10 mouse cellular contexts compared by ENCODE assay signal in the genomic region with DNA sequence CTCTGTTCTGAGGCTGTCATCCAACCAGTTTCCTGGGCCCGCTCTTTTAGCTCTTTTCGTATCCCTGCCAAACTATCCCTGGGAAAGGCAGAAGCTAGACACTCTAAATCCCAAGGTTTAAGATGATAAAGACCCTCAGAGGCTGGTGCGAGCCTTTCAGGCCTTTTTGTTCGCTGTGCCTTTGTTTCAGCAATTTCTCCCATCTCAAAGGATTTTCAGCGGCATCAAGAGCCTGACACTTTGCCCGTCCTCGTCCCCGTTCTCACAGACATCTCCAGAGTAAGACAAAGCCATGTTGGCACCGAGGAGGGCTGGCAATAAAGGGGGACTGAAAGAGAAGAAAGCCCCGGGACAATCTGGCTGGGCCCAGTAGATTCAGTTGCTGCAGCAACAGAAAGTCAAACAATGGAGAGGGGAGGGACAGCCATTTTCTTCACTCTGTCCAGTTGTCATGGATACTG.
DNase-seq lines count a peak whose midpoint lies in the region; ATAC-seq and TF ChIP-seq lines count a peak whose summit lies in the region.
"Had no signal": no experiment of that assay in that cellular context is flagged by ENCODE, and none has a peak within 500 bp of the region (broad histone marks: within the 10 kb centered on the region; RNA-seq: fewer than 3 reads in every experiment).

No protein-coding gene starts in this region.

- no peak overlapping the region for H3K9ac ChIP-seq in neural tube, embryonic 12.5 days
- H3K9ac ChIP-seq: liver, embryonic 15.5 days had no signal

- peak overlapping the region; percentile 17; the same call in 1 of the 2 replicates for H3K27ac ChIP-seq in cortical plate, adult 2 months (ENCODE audit: insufficient read depth, low read length)
- peak overlapping the region; percentile 88 for H3K27ac ChIP-seq in forebrain, embryonic 10.5 days
- peak overlapping the region; percentile 54 for H3K27ac ChIP-seq in neural tube, embryonic 12.5 days
- H3K27ac ChIP-seq: kidney, postnatal 0 days; liver, embryonic 15.5 days had no signal

- H3K4me1 ChIP-seq in cortical plate, adult 2 months (ENCODE audit: control insufficient read depth, insufficient read depth, low read length) = peaks cover 3% of the 10 kb centered on the region
- peaks cover 34% of the 10 kb centered on the region for H3K4me1 ChIP-seq in forebrain, embryonic 10.5 days
- peaks cover 13% of the 10 kb centered on the region for H3K4me1 ChIP-seq in neural tube, embryonic 12.5 days
- H3K4me1 ChIP-seq: liver, embryonic 15.5 days had no signal

- no peak for TF ChIP-seq CTCF in cortical plate, adult 2 months (IDR thresholded peaks at IDR 0.05; ENCODE audit: extremely low read depth, insufficient read depth, low read length)

- peaks cover 5% of the 10 kb centered on the region for H3K27me3 ChIP-seq in forebrain, embryonic 10.5 days (ENCODE audit: poor library complexity, severe bottlenecking)
- no peaks in the 10 kb centered on the region for H3K27me3 ChIP-seq in neural tube, embryonic 12.5 days (replicated peaks)
- H3K27me3 ChIP-seq: liver, embryonic 15.5 days had no signal

- peak; percentile 51 for DNase-seq in forebrain, embryonic 10.5 days (ENCODE audit: extremely low spot score, low spot score)
- DNase-seq in layer of hippocampus, adult 8-10 months (ENCODE audit: low spot score in 2 of 2) = peak; percentile 59 to 75
- no peak for DNase-seq in urinary bladder, postnatal 14 days (ENCODE audit: low spot score)
- no peak for DNase-seq in adrenal gland, adult 8-10 months
- no peak for DNase-seq in B cell, adult 2 months
- DNase-seq: thymus, adult 18-20 months had no signal

- H3K9me3 ChIP-seq in forebrain, embryonic 10.5 days = peaks cover 15% of the 10 kb centered on the region
- H3K9me3 ChIP-seq in neural tube, embryonic 12.5 days = no peaks in the 10 kb centered on the region
- H3K9me3 ChIP-seq: liver, embryonic 15.5 days had no signal

- no peak overlapping the region for H3K4me3 ChIP-seq in cortical plate, adult 2 months (ENCODE audit: insufficient read depth, low read length)
- H3K4me3 ChIP-seq in forebrain, embryonic 10.5 days = no peak overlapping the region
- H3K4me3 ChIP-seq in neural tube, embryonic 12.5 days = no peak overlapping the region
- H3K4me3 ChIP-seq: liver, embryonic 15.5 days had no signal

- peaks cover 5% of the 10 kb centered on the region; the same call in 1 of the 2 replicates for H3K36me3 ChIP-seq in forebrain, embryonic 10.5 days (replicated peaks)
- no peaks in the 10 kb centered on the region for H3K36me3 ChIP-seq in neural tube, embryonic 12.5 days
- H3K36me3 ChIP-seq: liver, embryonic 15.5 days had no signal

- H3K4me2 ChIP-seq in neural tube, embryonic 12.5 days (replicated peaks) = no peak overlapping the region
- H3K4me2 ChIP-seq: liver, embryonic 15.5 days had no signal

- WGBS in forebrain, embryonic 10.5 days = 51% methylated on average over 10 of the region's 10 CpGs
- 27% methylated on average over 10 of the region's 10 CpGs for WGBS in neural tube, embryonic 12.5 days

- no peak for TF ChIP-seq POLR2A in cortical plate, adult 2 months (IDR thresholded peaks at IDR 0.05; ENCODE audit: extremely low read depth, insufficient read depth, low read length)

- ATAC-seq in neural tube, embryonic 12.5 days (ENCODE audit: low FRiP score, low read depth) = peak; percentile 89

Comparison
In these comparisons a context has a peak if more than half of its experiments do, and no peak if none do; other contexts are left out.
1. H3K27ac ChIP-seq: peak in every context shown above with its lines; median percentile 88 in forebrain, embryonic 10.5 days; 54 in neural tube, embryonic 12.5 days; 17 in cortical plate, adult 2 months.
2. DNase-seq: peak in forebrain, embryonic 10.5 days (single experiment) and layer of hippocampus, adult 8-10 months (2 of 2); none in urinary bladder, postnatal 14 days (single experiment), adrenal gland, adult 8-10 months (single experiment) and B cell, adult 2 months (0 of 2).